Mouse (Mus musculus): ENCODE data around the gene Cfc1. TPM values are rescaled to one million over a fixed set of nuclear protein-coding genes. Genes with fewer than 3 reads are reported as not detected.
"Not testable (repeated sequence)": the region's sequence is repeated elsewhere in the genome, so short reads cannot be mapped to it uniquely, and the experiment has no call there.

Gene Cfc1
- 0.16 and 0.25 TPM in 2 replicates for polyA plus RNA-seq (2015; fragmentation: Nextera tagmentation; extraction: Ambion mirVana)

DNA sequence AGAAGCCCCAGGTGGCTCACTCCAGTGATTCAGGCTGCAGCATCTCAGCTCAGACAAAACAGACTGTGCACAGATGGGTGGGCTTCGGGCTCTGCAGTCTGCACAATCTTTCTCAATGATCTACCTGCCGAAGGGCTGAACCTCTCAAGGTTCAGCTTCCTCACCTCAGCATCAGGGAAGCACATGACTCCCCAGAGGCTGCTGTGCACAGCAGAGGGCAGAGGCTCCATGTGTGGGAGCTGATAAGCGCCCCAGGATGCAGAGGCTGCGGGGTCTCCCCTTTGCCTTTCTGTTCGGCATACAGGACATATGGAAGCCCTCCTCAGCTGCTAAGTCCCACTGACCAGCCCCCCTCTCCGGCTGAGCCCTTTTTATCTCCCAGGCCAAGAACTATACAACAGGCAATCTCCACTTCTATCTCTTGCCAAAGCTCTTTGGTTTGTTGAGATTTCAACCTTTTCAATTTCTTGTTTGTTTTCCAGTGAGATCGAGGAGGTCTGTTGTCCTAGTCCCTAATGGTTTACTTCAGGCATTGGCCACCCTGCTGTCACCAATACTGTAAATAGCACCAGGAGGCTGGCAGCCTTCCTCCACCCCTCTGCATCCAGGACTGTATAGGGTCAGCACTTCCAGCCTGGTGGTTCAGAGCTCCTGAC, at the start of gene Cfc1:
TSS of gene Cfc1 (plus strand) at position 606 of the 656 bp plus-strand sequence.
- H3K36me3 ChIP-seq (ENCODE audit: control insufficient read depth, insufficient read depth, low read length); H3K27ac ChIP-seq (ENCODE audit: low read depth, low read length); ATAC-seq; H3K9ac ChIP-seq (ENCODE audit: low read depth, low read length); H3K9me3 ChIP-seq (ENCODE audit: control insufficient read depth, low read length): not testable (repeated sequence)
- H3K4me1 ChIP-seq (ENCODE audit: control insufficient read depth, insufficient read depth, low read depth, low read length): peaks cover 11% of the 10 kb centered on the region
- peaks cover 23% of the 10 kb centered on the region for H3K27me3 ChIP-seq (replicated peaks; ENCODE audit: control insufficient read depth, insufficient read depth, low read length)
- WGBS: 42% methylated on average over 7 of the region's 7 CpGs
- peak within 1 kb of the TSS; percentile 65 for H3K4me2 ChIP-seq (ENCODE audit: low read length)
- H3K4me3 ChIP-seq (ENCODE audit: low read length): peak within 1 kb of the TSS; percentile 33

- WGBS: 93% methylated on average over 3 of the region's 3 CpGs
- no peaks in the 10 kb centered on the region for H3K36me3 ChIP-seq (ENCODE audit: control insufficient read depth, insufficient read depth, low read length)
- ATAC-seq: no peak
These were observed 48.1 kb upstream of the Cfc1 start for GRCm38 (mm10) chr1:34487383-34487782.

DNA sequence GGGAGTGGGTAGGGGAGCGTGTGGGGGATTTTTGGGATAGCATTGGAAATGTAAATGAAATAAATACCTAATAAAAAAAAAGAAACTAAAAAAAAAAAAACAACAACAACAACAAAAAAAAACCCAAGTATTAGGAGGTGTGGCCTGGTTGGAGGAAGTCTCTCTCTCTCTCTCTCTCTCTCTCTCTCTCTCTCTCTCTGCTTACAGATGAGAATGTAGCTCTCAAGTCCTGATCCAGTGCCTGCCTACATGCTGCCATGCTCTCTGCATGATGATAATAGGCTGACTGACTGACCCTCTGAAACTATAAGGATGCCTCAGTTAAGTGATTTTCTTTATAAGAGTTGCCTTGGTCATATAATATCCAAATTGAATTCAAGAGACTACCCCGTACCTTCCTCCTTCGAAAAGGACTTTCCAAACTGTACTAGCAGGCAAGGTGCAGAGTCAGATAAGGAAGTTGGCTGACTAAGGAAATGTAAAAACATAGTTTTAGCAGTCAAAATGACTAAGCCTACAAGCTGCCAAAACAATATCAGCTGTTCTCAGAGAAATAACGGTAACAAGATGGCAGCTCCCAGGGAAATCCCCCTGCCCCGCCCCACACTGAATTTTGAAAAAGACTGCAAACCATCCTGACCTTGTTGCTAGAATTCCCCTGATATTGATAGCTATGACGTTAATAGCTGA, 45.5 kb upstream of the Cfc1 start:
- 88% methylated on average over 6 of the region's 6 CpGs for WGBS

More at GRCm38 (mm10) chr1:34487383-34487782, 48.1 kb upstream of the Cfc1 start:
- no peak overlapping the region for H3K4me3 ChIP-seq (ENCODE audit: low read length)
- no peaks in the 10 kb centered on the region for H3K27me3 ChIP-seq (replicated peaks; ENCODE audit: control insufficient read depth, insufficient read depth, low read length)
- peaks cover 2% of the 10 kb centered on the region; the same call in 1 of the 2 replicates for H3K9me3 ChIP-seq (ENCODE audit: control insufficient read depth, low read length)
- no peak overlapping the region for H3K4me2 ChIP-seq (ENCODE audit: low read length)
- H3K4me1 ChIP-seq (ENCODE audit: control insufficient read depth, insufficient read depth, low read depth, low read length): peaks cover 5% of the 10 kb centered on the region
- no peak overlapping the region for H3K27ac ChIP-seq (ENCODE audit: low read depth, low read length)
- no peak overlapping the region for H3K9ac ChIP-seq (ENCODE audit: low read depth, low read length)

DNA sequence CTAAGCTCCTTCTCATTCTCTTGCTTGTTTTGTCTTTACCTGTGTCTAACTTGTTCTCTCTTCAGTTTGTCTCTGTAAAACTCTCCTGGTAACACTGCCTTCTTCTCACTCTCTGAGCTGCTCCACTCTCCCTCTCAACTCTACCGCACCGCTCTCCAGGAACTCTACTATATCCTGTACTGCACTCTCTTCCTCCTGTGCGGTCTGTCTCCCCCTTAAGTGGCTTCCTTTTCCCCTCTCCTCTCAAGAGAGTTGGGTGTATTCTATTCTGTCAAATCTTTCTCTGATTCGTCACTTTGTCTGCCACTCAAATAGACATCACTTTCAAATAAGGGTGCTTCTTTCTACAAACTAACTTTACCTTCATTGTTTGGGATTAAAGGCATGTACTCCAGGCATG, 44.0 kb upstream of the Cfc1 start:
- 84% methylated on average over 4 of the region's 4 CpGs for WGBS
- H3K4me1 ChIP-seq (ENCODE audit: control insufficient read depth, insufficient read depth, low read depth, low read length): no peaks in the 10 kb centered on the region
- no peaks in the 10 kb centered on the region for H3K27me3 ChIP-seq (replicated peaks; ENCODE audit: control insufficient read depth, insufficient read depth, low read length)
- ATAC-seq: no peak
- no peak overlapping the region for H3K9ac ChIP-seq (ENCODE audit: low read depth, low read length)
- no peak overlapping the region for H3K4me3 ChIP-seq (ENCODE audit: low read length)
- peaks cover 2% of the 10 kb centered on the region; the same call in 1 of the 2 replicates for H3K9me3 ChIP-seq (ENCODE audit: control insufficient read depth, low read length)
- H3K27ac ChIP-seq (ENCODE audit: low read depth, low read length): no peak overlapping the region
- H3K36me3 ChIP-seq (ENCODE audit: control insufficient read depth, insufficient read depth, low read length): no peaks in the 10 kb centered on the region
- H3K4me2 ChIP-seq (ENCODE audit: low read length): no peak overlapping the region

More for the DNA sequence above, 45.5 kb upstream of the Cfc1 start:
- H3K4me2 ChIP-seq (ENCODE audit: low read length): no peak overlapping the region
- H3K9ac ChIP-seq (ENCODE audit: low read depth, low read length): no peak overlapping the region
- no peaks in the 10 kb centered on the region for H3K27me3 ChIP-seq (replicated peaks; ENCODE audit: control insufficient read depth, insufficient read depth, low read length)
- H3K9me3 ChIP-seq (ENCODE audit: control insufficient read depth, low read length): peaks cover 2% of the 10 kb centered on the region; the same call in 1 of the 2 replicates
- H3K4me3 ChIP-seq (ENCODE audit: low read length): no peak overlapping the region
- H3K27ac ChIP-seq (ENCODE audit: low read depth, low read length): no peak overlapping the region
- no peaks in the 10 kb centered on the region for H3K36me3 ChIP-seq (ENCODE audit: control insufficient read depth, insufficient read depth, low read length)
- peaks cover 5% of the 10 kb centered on the region for H3K4me1 ChIP-seq (ENCODE audit: control insufficient read depth, insufficient read depth, low read depth, low read length)
- ATAC-seq: no peak

GRCm38 (mm10) chr1:34502991-34503390, 32.5 kb upstream of the Cfc1 start:
- H3K36me3 ChIP-seq (ENCODE audit: control insufficient read depth, insufficient read depth, low read length): no peaks in the 10 kb centered on the region
- no peak overlapping the region for H3K9ac ChIP-seq (ENCODE audit: low read depth, low read length)
- no peaks in the 10 kb centered on the region for H3K27me3 ChIP-seq (replicated peaks; ENCODE audit: control insufficient read depth, insufficient read depth, low read length)
- no peak overlapping the region for H3K27ac ChIP-seq (ENCODE audit: low read depth, low read length)
- no peak overlapping the region for H3K4me3 ChIP-seq (ENCODE audit: low read length)
- no peaks in the 10 kb centered on the region for H3K9me3 ChIP-seq (ENCODE audit: control insufficient read depth, low read length)
- H3K4me1 ChIP-seq (ENCODE audit: control insufficient read depth, insufficient read depth, low read depth, low read length): no peaks in the 10 kb centered on the region
- 33% methylated on average over 3 of the region's 3 CpGs for WGBS
- ATAC-seq: no peak
- no peak overlapping the region for H3K4me2 ChIP-seq (ENCODE audit: low read length)

DNA sequence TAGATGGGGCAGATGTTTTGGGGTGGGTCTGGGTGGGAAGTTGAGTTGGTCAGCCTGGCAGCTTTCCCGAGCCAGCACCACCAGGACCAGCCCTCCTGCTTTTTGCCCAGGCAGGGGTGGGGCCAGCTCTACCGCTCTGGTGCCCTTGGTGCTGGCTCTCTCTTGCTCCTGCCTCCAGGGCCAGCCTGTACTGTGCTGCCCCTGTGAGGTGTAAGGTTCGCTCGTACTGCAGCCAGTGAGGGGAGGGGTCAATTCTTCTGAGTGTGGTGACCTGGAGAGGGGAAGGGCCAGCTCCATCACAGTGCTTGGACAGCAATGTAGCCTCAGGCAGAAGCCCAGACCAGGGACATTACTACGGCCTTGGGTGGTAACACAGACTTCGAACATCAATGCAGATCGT, 30.1 kb upstream of the Cfc1 start:
- Histone ChIP-seq H3K9me3 (ENCODE audit: control insufficient read depth, low read length) (no peaks in the 10 kb centered on the region), H3K27ac (ENCODE audit: low read depth, low read length) (no peak overlapping the region), H3K36me3 (ENCODE audit: control insufficient read depth, insufficient read depth, low read length) (no peaks in the 10 kb centered on the region), H3K4me3 (ENCODE audit: low read length) (no peak overlapping the region), H3K9ac (ENCODE audit: low read depth, low read length) (no peak overlapping the region), H3K27me3 (replicated peaks; ENCODE audit: control insufficient read depth, insufficient read depth, low read length) (no peaks in the 10 kb centered on the region), H3K4me1 (ENCODE audit: control insufficient read depth, insufficient read depth, low read depth, low read length) (no peaks in the 10 kb centered on the region), H3K4me2 (ENCODE audit: low read length) (no peak overlapping the region)
- no peak for ATAC-seq
- 63% methylated on average over 7 of the region's 7 CpGs for WGBS

GRCm38 (mm10) chr1:34505970-34506551, 29.4 kb upstream of the Cfc1 start:
- no peak overlapping the region for H3K27ac ChIP-seq (ENCODE audit: low read depth, low read length)
- H3K9me3 ChIP-seq (ENCODE audit: control insufficient read depth, low read length): no peaks in the 10 kb centered on the region
- H3K27me3 ChIP-seq (replicated peaks; ENCODE audit: control insufficient read depth, insufficient read depth, low read length): no peaks in the 10 kb centered on the region
- 89% methylated on average over 4 of the region's 4 CpGs for WGBS
- ATAC-seq: no peak
- no peak overlapping the region for H3K9ac ChIP-seq (ENCODE audit: low read depth, low read length)
- H3K36me3 ChIP-seq (ENCODE audit: control insufficient read depth, insufficient read depth, low read length): no peaks in the 10 kb centered on the region
- H3K4me2 ChIP-seq (ENCODE audit: low read length): no peak overlapping the region
- no peaks in the 10 kb centered on the region for H3K4me1 ChIP-seq (ENCODE audit: control insufficient read depth, insufficient read depth, low read depth, low read length)
- H3K4me3 ChIP-seq (ENCODE audit: low read length): no peak overlapping the region

- ATAC-seq: no peak
- no peaks in the 10 kb centered on the region for H3K4me1 ChIP-seq (ENCODE audit: control insufficient read depth, insufficient read depth, low read depth, low read length)
- H3K27me3 ChIP-seq (replicated peaks; ENCODE audit: control insufficient read depth, insufficient read depth, low read length): no peaks in the 10 kb centered on the region
- H3K27ac ChIP-seq (ENCODE audit: low read depth, low read length): no peak overlapping the region
- no peak overlapping the region for H3K9ac ChIP-seq (ENCODE audit: low read depth, low read length)
- no peak overlapping the region for H3K4me3 ChIP-seq (ENCODE audit: low read length)
- no peaks in the 10 kb centered on the region for H3K36me3 ChIP-seq (ENCODE audit: control insufficient read depth, insufficient read depth, low read length)
- WGBS: 71% methylated on average over 3 of the region's 3 CpGs
- H3K4me2 ChIP-seq (ENCODE audit: low read length): no peak overlapping the region
- H3K9me3 ChIP-seq (ENCODE audit: control insufficient read depth, low read length): no peaks in the 10 kb centered on the region
These were observed 27.5 kb upstream of the Cfc1 start for GRCm38 (mm10) chr1:34507986-34508385.

DNA sequence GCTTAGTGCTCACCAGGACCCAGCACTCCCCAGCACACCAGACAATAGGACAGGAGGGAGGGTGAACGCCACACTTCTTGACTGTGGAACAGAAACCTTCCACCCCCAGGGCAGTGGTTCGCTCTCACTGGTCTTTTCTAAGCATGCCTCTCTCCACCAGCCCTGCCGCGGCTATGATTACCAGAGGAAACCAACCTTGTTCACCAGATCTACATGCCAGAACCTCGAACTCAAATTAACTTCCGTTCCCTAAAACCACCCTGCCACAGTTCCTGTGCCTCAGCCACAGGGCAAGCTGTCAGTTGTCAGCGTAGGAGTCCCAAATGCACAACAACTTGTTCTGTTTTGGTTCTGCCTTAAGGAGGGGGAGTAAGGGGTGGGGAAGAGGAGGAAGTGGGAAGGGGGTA, 24.9 kb upstream of the Cfc1 start:
- H3K36me3 ChIP-seq (ENCODE audit: control insufficient read depth, insufficient read depth, low read length): no peaks in the 10 kb centered on the region
- no peak overlapping the region for H3K9ac ChIP-seq (ENCODE audit: low read depth, low read length)
- ATAC-seq: no peak
- H3K27me3 ChIP-seq (replicated peaks; ENCODE audit: control insufficient read depth, insufficient read depth, low read length): no peaks in the 10 kb centered on the region
- no peak overlapping the region for H3K27ac ChIP-seq (ENCODE audit: low read depth, low read length)
- no peak overlapping the region for H3K4me3 ChIP-seq (ENCODE audit: low read length)
- H3K9me3 ChIP-seq (ENCODE audit: control insufficient read depth, low read length): no peaks in the 10 kb centered on the region
- peak overlapping the region; percentile 32; the same call in 1 of the 2 replicates for H3K4me2 ChIP-seq (ENCODE audit: low read length)
- H3K4me1 ChIP-seq (ENCODE audit: control insufficient read depth, insufficient read depth, low read depth, low read length): no peaks in the 10 kb centered on the region
- 11% methylated on average over 7 of the region's 7 CpGs for WGBS

Data from hindbrain, embryonic 16.5 days (tissue).